Mouse (Mus musculus) liver, embryonic 16.5 days (tissue): ENCODE results near the gene Clrn3. TPM values are rescaled to one million over a fixed set of nuclear protein-coding genes. Genes with fewer than 3 reads are reported as not detected.

Experiments used
- ATAC-seq: fragments of 200-750 bp; cut with Nextera tagmentation; 2 replicates; pipeline ENCODE4 v1.8.0; 2017; ENCODE audit warnings: low read depth, mild to moderate bottlenecking, moderate number of reproducible peaks, moderate library complexity
- H3K27ac ChIP-seq: fragments of 300-500 bp; sonication (generic); 2 replicates; pipeline ENCODE4 v1.5.1; 2014; ENCODE audit warnings: mild to moderate bottlenecking, low read length
- H3K27me3 ChIP-seq: fragments of 300-500 bp; sonication (generic); 2 replicates; pipeline ENCODE4 v1.6.1; 2014; ENCODE audit warnings: low read depth, low read length, mixed read lengths; ENCODE audit not compliant: control insufficient read depth, insufficient read depth
- H3K36me3 ChIP-seq: fragments of 300-500 bp; sonication (generic); 2 replicates; pipeline ENCODE4 v1.6.1; 2014; ENCODE audit warnings: mild to moderate bottlenecking; ENCODE audit not compliant: control insufficient read depth, insufficient read depth
- H3K4me1 ChIP-seq: fragments of 300-500 bp; sonication (generic); 2 replicates; pipeline ENCODE4 v1.6.1; 2014; ENCODE audit warnings: low read depth, low read length, mixed read lengths; ENCODE audit not compliant: control insufficient read depth
- H3K4me2 ChIP-seq: fragments of 300-500 bp; sonication (generic); 2 replicates; pipeline ENCODE4 v1.6.1; 2014; ENCODE audit warnings: low read depth, low read length, mixed read lengths
- H3K4me3 ChIP-seq: fragments of 300-500 bp; sonication (generic); 2 replicates; pipeline ENCODE4 v1.5.1; 2014; ENCODE audit warnings: low read depth, mild to moderate bottlenecking, low read length
- H3K9ac ChIP-seq: fragments of 300-500 bp; sonication (generic); 2 replicates; pipeline ENCODE4 v1.6.1; 2014; ENCODE audit warnings: low read depth, low read length
- H3K9me3 ChIP-seq: fragments of 300-500 bp; sonication (generic); replicated peaks from 2 replicates; pipeline ENCODE4 v1.6.1; 2016; ENCODE audit warnings: low read length; ENCODE audit not compliant: control insufficient read depth
- WGBS: fragments of 180-500 bp; shearing (Covaris S2); extraction: QIAGEN DNeasy Blood & Tissue Kit; methylation state at CpG from one replicate; pipeline ENCODE4 v1.1.7; 2014; ENCODE audit not compliant: insufficient replicate concordance; 5-methylcytosine and 5-hydroxymethylcytosine counted together
- microRNA counts: library from miRNA; unstranded; fragments of <30 nt; microRNA quantifications from one replicate; lab custom pipeline; 2016
- microRNA-seq: library from miRNA; unstranded; fragments of <30 nt; microRNA quantifications from one replicate; pipeline ENCODE4, GENCODE M21; 2016
- polyA plus RNA-seq: library from polyadenylated mRNA; unstranded; fragments of >200 nt; fragmentation: Nextera tagmentation; extraction: Ambion mirVana; gene quantifications from 2 replicates; pipeline ENCODE4 v1.2.1, GENCODE M21; 2015

Gene Clrn3
- polyA plus RNA-seq, 1 experiment from 2014 or later = 0.13 TPM

GRCm38 (mm10) chr7:135477256-135477655, 51.2 kb downstream of the Clrn3 start:
- 38% methylated on average over 5 of the region's 5 CpGs for WGBS
- Histone ChIP-seq H3K4me3 (no peak overlapping the region), H3K4me1 (no peaks in the 10 kb centered on the region), H3K27ac (no peak overlapping the region), H3K36me3 (no peaks in the 10 kb centered on the region), H3K9me3 (no peaks in the 10 kb centered on the region), H3K27me3 (0 out of 2 replicates have a peak, but pooled peaks cover 2% of the 10 kb centered on the region), H3K4me2 (no peak overlapping the region), H3K9ac (no peak overlapping the region)
- ATAC-seq = no peak

GRCm38 (mm10) chr7:135475981-135476380, 52.5 kb downstream of the Clrn3 start:
- no peak overlapping the region for H3K27ac ChIP-seq
- no peak for ATAC-seq
- 49% methylated on average over 8 of the region's 8 CpGs for WGBS

GRCm38 (mm10) chr7:135470319-135470718, 58.1 kb downstream of the Clrn3 start:
- no peaks in the 10 kb centered on the region for H3K4me1 ChIP-seq
- H3K36me3 ChIP-seq = no peaks in the 10 kb centered on the region
- H3K27ac ChIP-seq = no peak overlapping the region
- no peak for ATAC-seq
- no peaks in the 10 kb centered on the region for H3K9me3 ChIP-seq
- no peak overlapping the region for H3K9ac ChIP-seq
- H3K4me2 ChIP-seq = no peak overlapping the region
- no peak overlapping the region for H3K4me3 ChIP-seq
- WGBS = 67% methylated on average over 5 of the region's 5 CpGs
- no peaks in the 10 kb centered on the region for H3K27me3 ChIP-seq

More at GRCm38 (mm10) chr7:135475981-135476380, 52.5 kb downstream of the Clrn3 start:
- H3K4me2 ChIP-seq = no peak overlapping the region
- no peaks in the 10 kb centered on the region for H3K4me1 ChIP-seq
- no peak overlapping the region for H3K4me3 ChIP-seq
- no peaks in the 10 kb centered on the region for H3K36me3 ChIP-seq
- no peak overlapping the region for H3K9ac ChIP-seq
- H3K9me3 ChIP-seq = no peaks in the 10 kb centered on the region
- H3K27me3 ChIP-seq = no peaks in the 10 kb centered on the region

GRCm38 (mm10) chr7:135468631-135469030, 59.8 kb downstream of the Clrn3 start:
- Histone ChIP-seq H3K27ac (no peak overlapping the region), H3K4me2 (no peak overlapping the region), H3K4me1 (no peaks in the 10 kb centered on the region), H3K9me3 (no peaks in the 10 kb centered on the region), H3K36me3 (no peaks in the 10 kb centered on the region), H3K4me3 (no peak overlapping the region), H3K9ac (no peak overlapping the region), H3K27me3 (no peaks in the 10 kb centered on the region)
- WGBS = 43% methylated on average over 7 of the region's 7 CpGs
- no peak for ATAC-seq

- Histone ChIP-seq H3K36me3 (no peaks in the 10 kb centered on the region), H3K4me2 (no peak overlapping the region), H3K4me3 (no peak overlapping the region), H3K4me1 (no peaks in the 10 kb centered on the region), H3K9ac (no peak overlapping the region), H3K27ac (no peak overlapping the region), H3K9me3 (no peaks in the 10 kb centered on the region), H3K27me3 (no peaks in the 10 kb centered on the region)
- WGBS = 14% methylated on average over 12 of the region's 12 CpGs
- no peak for ATAC-seq
These were observed 63.2 kb downstream of the Clrn3 start for GRCm38 (mm10) chr7:135465293-135465692.

GRCm38 (mm10) chr7:135464689-135465259, 63.7 kb downstream of the Clrn3 start:
- Histone ChIP-seq H3K36me3 (no peaks in the 10 kb centered on the region), H3K4me1 (no peaks in the 10 kb centered on the region), H3K9ac (no peak overlapping the region), H3K27me3 (no peaks in the 10 kb centered on the region), H3K27ac (no peak overlapping the region), H3K4me2 (no peak overlapping the region), H3K9me3 (no peaks in the 10 kb centered on the region), H3K4me3 (no peak overlapping the region)
- WGBS = 30% methylated on average over 3 of the region's 3 CpGs
- ATAC-seq = no peak

MicroRNAs encoded within 50 kb of the gene (microRNA counts, 519-probe panel; counts per million panel counts)
- microRNA mmu-miR-1962 (lab: Ali Mortazavi, UCI) = 2,227 counts per million, percentile 40 among the panel's probes with 10 or more counts

Small RNAs within 50 kb of the gene (microRNA-seq; reads per million reads assigned to microRNA genes)
- gene Mir1962 = not detected

Other genes with a start within 250 kb of the Clrn3 start
- gene Foxi2, start 118.3 kb downstream of the Clrn3 start, polyA plus RNA-seq = not detected in 2 replicates
- 2.7 and 3.0 TPM in 2 replicates for gene Ptpre, start 8.8 kb upstream of the Clrn3 start, polyA plus RNA-seq
- gene Mki67, start 187.7 kb upstream of the Clrn3 start, polyA plus RNA-seq = 81.1 and 89.2 TPM in 2 replicates